Mouse (Mus musculus): ENCODE data around the gene Hal. TPM values are rescaled to one million over a fixed set of nuclear protein-coding genes. Genes with fewer than 3 reads are reported as not detected.

Gene Hal
- total and polyA plus RNA-seq, 3 experiments, result 0.03 to 0.12 TPM; not detected in 1

- H3K4me3 ChIP-seq (ENCODE audit: control insufficient read depth in 1 of 2, insufficient read depth in 1 of 2, low read depth in 2 of 2, low read length in 2 of 2), result no peak overlapping the region
- peaks cover 12 to 17% of the 10 kb centered on the region in 2 experiments for H3K27me3 ChIP-seq (ENCODE audit: control insufficient read depth in 1 of 2, insufficient read depth in 2 of 2, low read length in 2 of 2)
- no peaks in the 10 kb centered on the region for H3K79me2 ChIP-seq (ENCODE audit: control insufficient read depth, insufficient read depth, low read length, poor library complexity)
- H3K36me3 ChIP-seq (ENCODE audit: control insufficient read depth in 1 of 2, insufficient read depth in 2 of 2, low read length in 2 of 2), result peaks cover 0 to 4% of the 10 kb centered on the region in 2 experiments; a peak in 2 of 4 replicates
- no peak for DNase-seq (ENCODE audit: low read depth, low spot score)
- peaks cover 0 to 6% of the 10 kb centered on the region in 2 experiments; a peak in 3 of 4 replicates for H3K4me1 ChIP-seq (ENCODE audit: control insufficient read depth in 1 of 2, insufficient read depth in 2 of 2, low read length in 2 of 2)
- H3K9me3 ChIP-seq (replicated peaks; ENCODE audit: insufficient read depth, low read length), result no peaks in the 10 kb centered on the region
- no peak overlapping the region for H3K27ac ChIP-seq (ENCODE audit: control insufficient read depth, low read depth, low read length)
- no peak for TF ChIP-seq KAT2A (conservative IDR thresholded peaks at IDR 0.05; ENCODE audit: low read depth, low read length)
- H3K9ac ChIP-seq (ENCODE audit: control insufficient read depth, low read depth, low read length, poor library complexity, severe bottlenecking), result no peak overlapping the region
These were observed 50.2 kb downstream of the Hal start for GRCm38 (mm10) chr10:93538818-93539217.

DNA sequence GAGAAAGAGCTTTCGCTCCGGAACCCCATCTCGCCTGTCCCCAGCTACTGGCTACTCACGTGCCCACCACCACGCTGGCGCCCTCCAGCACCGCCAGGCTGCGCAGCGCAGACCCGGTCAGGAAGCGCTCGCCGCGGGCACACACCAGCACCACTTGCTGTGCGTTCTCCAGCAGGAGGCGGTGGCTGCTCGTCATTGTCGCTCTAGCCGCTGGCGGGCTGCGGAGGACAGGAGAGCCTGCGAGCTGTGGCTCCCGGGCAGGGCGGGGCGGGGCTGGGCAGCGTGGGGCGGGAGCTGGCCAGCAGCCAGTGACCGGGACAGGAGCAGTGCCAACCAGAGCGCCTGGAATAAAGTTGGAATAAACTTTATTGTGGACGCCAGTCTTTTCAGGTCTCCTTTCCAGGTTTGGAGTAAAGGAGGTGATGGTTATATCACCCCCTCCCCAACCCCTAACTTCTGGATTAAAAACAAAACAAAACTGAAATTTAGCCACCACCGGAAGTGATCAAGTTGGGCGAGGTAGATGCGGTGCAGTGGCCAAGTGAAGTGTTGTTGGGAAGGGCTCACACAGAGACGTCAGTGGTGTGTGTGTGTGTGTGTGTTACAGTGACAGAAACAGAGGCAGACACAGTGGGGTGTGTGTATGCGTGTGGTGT, 51.3 kb downstream of the Hal start, which contains the start of gene Amdhd1:
TSS of gene Amdhd1 (minus strand) at position 259 of the 656 bp plus-strand sequence.
- peak; percentile 88 for DNase-seq (ENCODE audit: low read depth, low spot score)
- Histone ChIP-seq H3K4me3 (ENCODE audit: control insufficient read depth in 1 of 2, insufficient read depth in 1 of 2, low read depth in 2 of 2, low read length in 2 of 2) (peak within 1 kb of the TSS; percentile 71 to 86), H3K27me3 (ENCODE audit: control insufficient read depth in 1 of 2, insufficient read depth in 2 of 2, low read length in 2 of 2) (peaks cover 10 to 17% of the 10 kb centered on the region in 2 experiments), H3K79me2 (ENCODE audit: control insufficient read depth, insufficient read depth, low read length, poor library complexity) (no peaks in the 10 kb centered on the region), H3K4me1 (ENCODE audit: control insufficient read depth in 1 of 2, insufficient read depth in 2 of 2, low read length in 2 of 2) (peaks cover 0 to 6% of the 10 kb centered on the region in 2 experiments; a peak in 3 of 4 replicates), H3K27ac (ENCODE audit: control insufficient read depth, low read depth, low read length) (0 out of 2 replicates have a peak within 1 kb of the TSS, but pooled peaks have one; percentile 4), H3K36me3 (ENCODE audit: control insufficient read depth in 1 of 2, insufficient read depth in 2 of 2, low read length in 2 of 2) (peaks cover 0 to 4% of the 10 kb centered on the region in 2 experiments; a peak in 2 of 4 replicates), H3K9ac (ENCODE audit: control insufficient read depth, low read depth, low read length, poor library complexity, severe bottlenecking) (peak within 1 kb of the TSS; percentile 43), H3K9me3 (replicated peaks; ENCODE audit: insufficient read depth, low read length) (no peaks in the 10 kb centered on the region)
- TF ChIP-seq ZKSCAN1 (IDR thresholded peaks at IDR 0.05; ENCODE audit: low read depth, low read length), result no peak
- TF ChIP-seq BHLHE40 (IDR thresholded peaks at IDR 0.05; ENCODE audit: borderline replicate concordance, low read depth, low read length), result peak; percentile 80; the same call in 1 of the 2 replicates
- TF ChIP-seq RAD21 (IDR thresholded peaks at IDR 0.05; ENCODE audit: low read depth, low read length), result peak; percentile 26
- no peak for TF ChIP-seq GABPA (IDR thresholded peaks at IDR 0.05; ENCODE audit: low read depth, low read length)
- no peak for TF ChIP-seq MAX (IDR thresholded peaks at IDR 0.05; ENCODE audit: low read length)
- peak; percentile 54 for TF ChIP-seq NRF1 (IDR thresholded peaks at IDR 0.05; ENCODE audit: insufficient read depth, low read depth, low read length, poor library complexity, severe bottlenecking)
- no peak; the same call in 1 of the 2 replicates for TF ChIP-seq ETS1 (IDR thresholded peaks at IDR 0.05; ENCODE audit: low read depth, low read length)
- peak; percentile 69 for TF ChIP-seq SIN3A (IDR thresholded peaks at IDR 0.05; ENCODE audit: low read length)
- TF ChIP-seq ZC3H11A (IDR thresholded peaks at IDR 0.05; ENCODE audit: low read depth, low read length), result no peak
- peak; percentile 29 to 71 (median 67); a peak in 5 of 6 replicates for TF ChIP-seq CTCF (IDR thresholded peaks at IDR 0.05 in 2 of 3, conservative IDR thresholded peaks at IDR 0.05 in 1 of 3; ENCODE audit: control insufficient read depth in 1 of 3, insufficient read depth in 1 of 3, low read depth in 2 of 3, low read length in 3 of 3, poor library complexity in 1 of 3, severe bottlenecking in 1 of 3)
- TF ChIP-seq UBTF (IDR thresholded peaks at IDR 0.05; ENCODE audit: borderline replicate concordance, insufficient read depth, low read depth, low read length), result 0 out of 2 replicates have a peak, but pooled peaks have one; percentile 67
- 0 out of 2 replicates have a peak, but pooled peaks have one; percentile 26 for TF ChIP-seq USF1 (IDR thresholded peaks at IDR 0.05; ENCODE audit: low read depth, low read length)
- TF ChIP-seq TBP (IDR thresholded peaks at IDR 0.05; ENCODE audit: low read depth, low read length), result no peak
- peak; percentile 5; the same call in 1 of the 2 replicates for TF ChIP-seq ELF1 (IDR thresholded peaks at IDR 0.05; ENCODE audit: low read depth, low read length)
- TF ChIP-seq SMC3 (IDR thresholded peaks at IDR 0.05; ENCODE audit: low read depth, low read length), result peak; percentile 33

Measured in MEL (cell line).